Mouse (Mus musculus): ENCODE results near the gene 4921504E06Rik. TPM values are rescaled to one million over a fixed set of nuclear protein-coding genes. Genes with fewer than 3 reads are reported as not detected.

4921504E06Rik gene
- polyA plus RNA-seq (2012; rRNA removed), result not detected in 2 replicates

GRCm38 (mm10) chr2:19553821-19554592 lies at the start of gene 4921504E06Rik:
4921504E06Rik (minus strand) TSS chr2:19553914.

GRCm38 (mm10) chr2:19444931-19445831 lies 108.5 kb downstream of the 4921504E06Rik start, which contains the start of gene Ptf1a:
Ptf1a (plus strand) TSS chr2:19445663.

Other genes with a start within 250 kb of the 4921504E06Rik start
- gene Msrb2, start 182.5 kb downstream of the 4921504E06Rik start, polyA plus RNA-seq (2012; rRNA removed), result 3.9 and 5.1 TPM in 2 replicates
- gene Ptf1a, start 108.3 kb downstream of the 4921504E06Rik start, polyA plus RNA-seq (2012; rRNA removed), result 2.5 TPM in 1 of 2 replicates, not detected in the other
- gene Otud1, start 103.8 kb upstream of the 4921504E06Rik start, polyA plus RNA-seq (2012; rRNA removed), result 6.9 and 8.1 TPM in 2 replicates